Mouse (Mus musculus) adrenal gland, postnatal 14 days (tissue): ENCODE results near the gene Hmbs. TPM values are rescaled to one million over a fixed set of nuclear protein-coding genes. Genes with fewer than 3 reads are reported as not detected.
A peak's percentile ranks its signal among the peaks of the same experiment; 100 is the strongest.
"Not testable (repeated sequence)": the region's sequence is repeated elsewhere in the genome, so short reads cannot be mapped to it uniquely, and the experiment has no call there.

ENCODE experiments used
- DNase-seq: peaks from one replicate; pipeline ENCODE4 v3.0.0; 2021; ENCODE audit warnings: mixed read lengths
- total RNA-seq: library from RNA; stranded (reverse); gene quantifications from 2 replicates; pipeline ENCODE4 v1.2.3, GENCODE M21; 2021

Gene Hmbs
- total RNA-seq, 1 experiment from 2014 or later = 92.0 TPM

DNA sequence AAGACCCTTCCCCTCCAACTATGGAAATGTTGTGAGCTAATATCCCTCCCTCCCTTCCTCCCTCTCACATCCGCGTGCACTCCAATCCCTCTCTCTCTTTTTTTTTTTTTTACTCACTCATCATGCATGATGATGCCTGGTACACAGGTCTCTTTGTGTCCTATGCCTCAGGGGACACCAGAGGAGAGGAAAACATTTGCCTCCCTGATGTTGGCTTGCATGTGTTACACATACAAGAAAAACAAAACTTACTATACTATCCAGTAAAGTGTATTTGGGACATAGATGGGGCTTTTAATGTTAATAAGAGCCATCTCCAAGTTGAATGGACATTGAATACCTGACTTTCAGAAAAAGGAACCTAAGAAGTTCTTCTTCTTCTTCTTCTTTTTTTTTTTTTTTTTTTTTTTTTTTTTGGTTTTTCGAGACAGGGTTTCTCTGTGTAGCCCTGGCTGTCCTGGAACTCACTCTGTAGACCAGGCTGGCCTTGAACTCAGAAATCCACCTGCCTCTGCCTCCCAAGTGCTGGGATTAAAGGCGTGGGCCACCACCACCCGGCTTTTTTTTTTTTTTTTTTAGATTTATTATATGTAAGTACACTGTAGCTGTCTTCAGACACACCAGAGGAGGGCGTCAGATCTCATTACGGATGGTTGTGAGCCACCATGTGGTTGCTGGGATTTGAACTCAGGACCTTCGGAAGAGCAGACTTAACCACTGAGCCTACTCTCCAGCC lies 18.8 kb downstream of the Hmbs start:
- not testable (repeated sequence) for DNase-seq

GRCm38 (mm10) chr9:44324147-44324546 lies 19.9 kb downstream of the Hmbs start:
- peak; percentile 62 for DNase-seq

DNA sequence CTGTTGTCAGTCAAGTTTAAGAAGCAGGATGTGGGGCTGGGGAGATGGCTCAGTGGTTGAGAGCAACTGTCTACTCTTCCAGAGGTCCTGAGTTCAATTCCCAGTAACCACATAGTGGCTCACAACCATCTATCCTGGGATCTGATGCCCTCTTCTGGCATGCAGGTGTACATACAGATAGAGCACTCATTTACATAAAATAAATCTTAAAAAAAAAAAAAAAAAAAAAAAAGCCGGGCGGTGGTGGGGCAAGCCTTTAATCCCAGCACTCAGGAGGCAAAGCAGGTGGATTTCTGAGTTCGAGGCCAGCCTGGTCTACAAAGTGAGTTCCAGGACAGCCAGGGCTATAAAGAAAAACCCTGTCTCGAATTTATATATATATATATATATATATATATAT lies 20.4 kb downstream of the Hmbs start:
- not testable (repeated sequence) for DNase-seq

GRCm38 (mm10) chr9:44320799-44321133 lies 23.3 kb downstream of the Hmbs start:
- no peak for DNase-seq

GRCm38 (mm10) chr9:44319887-44320798 lies 23.9 kb downstream of the Hmbs start, which contains the start of gene C2cd2l:
TSS of gene C2cd2l (minus strand) at chr9:44320285.
- peak; percentile 95 for DNase-seq

DNA sequence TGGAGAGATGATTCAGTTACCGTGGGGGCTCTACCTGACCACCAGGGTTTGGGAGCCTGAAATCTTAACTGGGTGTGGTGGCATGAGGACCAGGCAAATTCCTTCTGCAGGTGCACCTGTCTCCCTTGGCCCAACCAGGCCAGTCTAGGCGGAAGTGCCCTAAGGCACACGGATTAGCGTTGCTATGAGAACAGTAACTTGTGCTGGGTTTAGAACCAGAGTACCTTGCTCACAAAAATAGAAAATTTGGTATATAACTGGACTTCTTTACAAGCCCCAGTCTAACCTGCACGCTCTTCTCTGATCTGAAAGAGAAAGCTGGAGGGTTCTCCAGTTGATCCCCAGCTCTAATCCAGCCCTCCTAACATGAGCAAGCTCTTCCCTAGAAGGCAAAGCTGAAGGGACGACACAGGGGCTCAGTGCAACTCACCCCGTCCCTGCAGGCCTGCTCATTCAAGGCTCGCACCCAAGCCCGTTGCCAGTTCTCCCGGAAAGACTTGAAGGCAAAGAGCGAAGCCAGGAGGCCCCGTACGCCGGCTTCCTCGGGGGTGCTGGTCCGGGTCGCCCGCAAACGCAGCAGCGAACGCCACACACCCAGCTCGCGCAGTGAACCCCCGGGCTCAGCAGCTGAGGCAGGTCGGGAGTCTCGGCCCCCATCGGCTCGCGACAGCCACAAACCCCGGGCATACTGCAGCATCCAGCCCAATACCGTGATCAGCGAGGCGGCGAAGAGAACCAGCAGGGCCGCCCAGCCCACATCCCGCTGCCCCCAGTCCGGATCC lies 24.7 kb downstream of the Hmbs start:
- DNase-seq = peak; percentile 56

DNA sequence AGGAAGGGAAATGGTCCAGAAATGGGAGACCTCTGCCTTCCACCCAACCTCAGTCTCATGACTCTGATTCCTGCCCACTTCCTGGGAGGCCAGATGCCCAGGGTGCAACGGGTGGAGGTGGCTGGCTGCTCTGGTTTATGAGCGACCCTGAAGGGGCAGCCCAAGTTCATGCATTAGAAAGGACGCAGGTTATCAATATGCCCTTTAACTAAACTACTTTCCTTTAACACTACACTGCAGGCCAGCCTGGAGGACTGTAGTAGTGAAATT lies 25.3 kb downstream of the Hmbs start:
- DNase-seq = no peak

GRCm38 (mm10) chr9:44318076-44318825 lies 25.8 kb downstream of the Hmbs start:
- peak; percentile 55 for DNase-seq

- DNase-seq = no peak
Measured at GRCm38 (mm10) chr9:44317452-44317851, 26.6 kb downstream of the Hmbs start.

DNA sequence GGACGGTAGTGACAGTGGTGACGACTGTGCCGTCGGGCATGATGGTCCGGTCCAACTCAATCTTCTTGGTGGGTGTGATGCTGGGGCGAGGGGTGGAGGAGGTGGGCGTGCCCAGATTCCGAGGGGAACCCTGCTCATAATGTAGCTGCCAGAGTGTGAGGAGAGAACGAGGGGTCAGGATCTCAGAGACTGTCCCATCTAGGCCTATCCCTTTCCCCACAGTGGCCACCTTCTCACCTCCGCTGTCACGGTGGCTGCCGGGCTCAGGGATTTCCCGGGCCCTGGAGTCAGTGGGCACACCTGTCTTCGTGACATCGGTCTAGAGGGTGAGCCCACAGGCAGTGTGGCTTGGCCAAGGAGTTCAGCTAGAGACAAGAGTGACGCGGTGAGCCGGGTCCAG lies 29.1 kb downstream of the Hmbs start:
- DNase-seq = no peak

GRCm38 (mm10) chr9:44314257-44314547 lies 29.8 kb downstream of the Hmbs start:
- no peak for DNase-seq

- no peak for DNase-seq
Measured at GRCm38 (mm10) chr9:44313476-44314256, 30.4 kb downstream of the Hmbs start.

DNA sequence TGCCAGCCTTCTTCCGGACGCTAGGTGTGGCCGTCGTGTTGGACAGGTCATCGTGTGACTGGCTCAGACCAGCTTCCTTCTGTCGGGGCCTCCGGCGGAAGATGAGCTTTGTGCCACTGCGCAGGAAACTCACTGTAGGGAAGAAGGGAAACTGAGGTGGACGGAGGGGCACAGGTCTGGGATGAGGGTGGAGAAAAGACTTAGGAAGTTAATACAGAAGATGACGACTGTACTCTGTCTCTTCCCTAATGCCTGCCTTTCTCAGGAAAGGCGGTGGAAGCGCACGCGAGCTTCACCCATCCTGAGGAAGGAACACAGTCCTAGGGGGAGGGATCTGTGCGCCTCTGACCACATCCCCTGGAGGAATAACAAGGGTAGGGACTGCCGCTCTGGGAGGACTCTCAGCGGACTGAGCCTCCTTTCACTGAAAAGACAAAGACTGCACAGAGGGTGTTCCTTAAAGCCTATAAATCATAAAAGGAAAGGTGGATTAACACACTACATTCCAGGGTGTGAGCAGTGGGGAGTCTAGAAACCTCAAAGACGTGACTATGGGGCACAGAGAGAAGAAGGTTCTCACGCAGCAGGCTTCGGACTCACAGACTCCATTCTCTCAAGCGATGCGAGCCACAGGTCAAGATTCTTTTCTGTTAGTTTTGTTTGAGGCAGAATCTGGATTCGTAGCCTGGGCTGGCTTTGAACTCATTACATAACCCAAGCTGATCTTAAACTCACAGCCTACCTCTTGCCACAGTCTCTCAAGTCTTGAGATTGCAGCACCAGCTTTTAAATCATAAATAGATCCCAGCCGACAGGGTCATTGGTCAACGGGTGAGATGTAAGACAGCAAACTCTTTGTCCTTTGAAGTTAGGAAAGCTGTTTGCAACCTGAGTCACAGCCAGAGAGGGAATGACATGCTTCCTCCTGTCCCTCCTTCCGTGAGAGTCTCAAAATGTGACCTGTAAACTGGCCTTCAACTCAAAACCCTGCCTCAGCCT lies 32.6 kb downstream of the Hmbs start:
- DNase-seq = peak; percentile 45

- no peak for DNase-seq
Measured at GRCm38 (mm10) chr9:44310750-44311135, 33.3 kb downstream of the Hmbs start.

DNA sequence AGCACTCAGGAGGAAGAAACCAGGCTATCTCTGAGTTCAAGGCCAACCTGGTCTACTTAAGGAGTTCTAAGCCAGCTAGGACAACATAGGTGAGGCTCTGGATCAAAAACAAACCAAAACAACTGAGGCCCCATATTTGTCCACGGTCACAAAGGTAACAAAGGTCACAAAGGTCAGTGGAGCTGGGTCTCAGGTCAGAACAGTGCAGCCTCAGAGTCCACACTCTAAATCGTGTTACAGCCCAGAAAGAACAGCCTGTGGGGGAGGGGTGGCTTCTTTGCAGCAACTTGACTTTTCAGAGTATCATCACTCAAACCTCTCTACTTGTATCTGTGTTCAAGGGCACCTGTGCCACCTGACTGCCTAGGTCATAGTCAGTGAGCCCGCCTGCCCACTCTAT lies 34.3 kb downstream of the Hmbs start:
- peak; percentile 33 for DNase-seq

GRCm38 (mm10) chr9:44307248-44307647 lies 36.8 kb downstream of the Hmbs start:
- no peak for DNase-seq

GRCm38 (mm10) chr9:44306532-44306931 lies 37.5 kb downstream of the Hmbs start:
- DNase-seq = no peak

GRCm38 (mm10) chr9:44305466-44306079 lies 38.5 kb downstream of the Hmbs start, which contains the start of gene Hinfp:
TSS of gene Hinfp (minus strand) at chr9:44305671.
- DNase-seq = peak; percentile 99

GRCm38 (mm10) chr9:44300001-44300400 lies 44.0 kb downstream of the Hmbs start:
- not testable (repeated sequence) for DNase-seq

GRCm38 (mm10) chr9:44292490-44292889 lies 51.5 kb downstream of the Hmbs start:
- DNase-seq = peak; percentile 56
